In the genomic region with DNA sequence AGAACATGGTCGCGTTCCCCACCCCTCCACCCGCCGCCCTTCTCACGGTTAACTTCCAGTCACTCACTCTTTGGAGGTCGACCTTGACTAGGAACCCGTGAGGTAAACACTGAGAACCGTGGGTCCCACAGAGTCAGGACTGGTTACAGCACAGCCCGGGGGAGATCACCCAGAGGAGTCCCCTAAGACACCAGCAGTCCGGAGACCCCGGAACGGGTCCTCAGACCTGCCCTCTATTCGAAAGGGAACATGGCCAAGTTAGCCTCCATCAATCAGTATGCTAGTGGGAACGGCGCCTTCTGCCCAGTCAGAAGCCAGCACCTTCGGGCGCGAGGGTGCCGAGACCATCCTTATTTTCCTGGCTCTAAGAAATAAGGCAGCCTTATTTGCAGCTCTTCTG, we compare ENCODE assay signal across 8 mouse cellular contexts. TPM values are rescaled to one million over a fixed set of nuclear protein-coding genes. Genes with fewer than 3 reads are reported as not detected.
A peak's percentile ranks its signal among the peaks of the same experiment; 100 is the strongest.
DNase-seq lines count a peak whose midpoint lies in the region; ATAC-seq and TF ChIP-seq lines count a peak whose summit lies in the region.

No protein-coding gene starts in this region.

- no peak for DNase-seq in kidney, adult 9 months
- DNase-seq in embryonic facial prominence, embryonic 10.5 days (ENCODE audit: low spot score) = no peak
- DNase-seq in midbrain, postnatal 0 days (ENCODE audit: low spot score) = peak; percentile 21
- DNase-seq in embryo, embryonic 10.5 days (ENCODE audit: low spot score) = no peak
- no peak for DNase-seq in B cell, adult 2 months
- no peak for DNase-seq in layer of hippocampus, postnatal 25 days (ENCODE audit: extremely low spot score in 1 of 2, low spot score in 1 of 2)

- peak overlapping the region; percentile 97 for H3K9ac ChIP-seq in kidney, embryonic 16.5 days (replicated peaks; ENCODE audit: low read length)
- peak overlapping the region; percentile 77 for H3K9ac ChIP-seq in hindbrain, embryonic 15.5 days
- peak overlapping the region; percentile 89 for H3K9ac ChIP-seq in midbrain, postnatal 0 days (replicated peaks; ENCODE audit: low read length, poor library complexity, severe bottlenecking)

- peak overlapping the region; percentile 99 for H3K27ac ChIP-seq in kidney, embryonic 16.5 days (ENCODE audit: low read length)
- peak overlapping the region; percentile 96 for H3K27ac ChIP-seq in embryonic facial prominence, embryonic 10.5 days (replicated peaks)
- H3K27ac ChIP-seq in hindbrain, embryonic 15.5 days (replicated peaks) = peak overlapping the region; percentile 97
- H3K27ac ChIP-seq in midbrain, postnatal 0 days (ENCODE audit: low read depth, low read length) = peak overlapping the region; percentile 96

- under 1% methylated on average over 19 of the region's 19 CpGs for WGBS in kidney, embryonic 16.5 days
- 1% methylated on average over 19 of the region's 19 CpGs for WGBS in embryonic facial prominence, embryonic 10.5 days
- under 1% methylated on average over 19 of the region's 19 CpGs for WGBS in hindbrain, embryonic 15.5 days
- WGBS in midbrain, postnatal 0 days = under 1% methylated on average over 19 of the region's 19 CpGs

- peak; percentile 10; the same call in 1 of the 2 replicates for ATAC-seq in kidney, embryonic 16.5 days (ENCODE audit: low FRiP score, low TSS enrichment)
- ATAC-seq in hindbrain, embryonic 15.5 days (ENCODE audit: low FRiP score, low read depth) = peak; percentile 21; the same call in 1 of the 2 replicates
- ATAC-seq in midbrain, postnatal 0 days (ENCODE audit: low FRiP score) = peak; percentile 6; the same call in 1 of the 2 replicates

- peak overlapping the region; percentile 91 for H3K4me3 ChIP-seq in kidney, embryonic 16.5 days (ENCODE audit: low read length)
- peak overlapping the region; percentile 91 for H3K4me3 ChIP-seq in embryonic facial prominence, embryonic 10.5 days
- H3K4me3 ChIP-seq in hindbrain, embryonic 15.5 days = peak overlapping the region; percentile 82
- H3K4me3 ChIP-seq in midbrain, postnatal 0 days (ENCODE audit: low read depth, low read length) = peak overlapping the region; percentile 85

- H3K4me1 ChIP-seq in kidney, embryonic 16.5 days (ENCODE audit: insufficient read depth, low read length) = peaks cover 24% of the 10 kb centered on the region
- H3K4me1 ChIP-seq in embryonic facial prominence, embryonic 10.5 days = peaks cover 27% of the 10 kb centered on the region
- H3K4me1 ChIP-seq in hindbrain, embryonic 15.5 days (replicated peaks) = peaks cover 27% of the 10 kb centered on the region
- H3K4me1 ChIP-seq in midbrain, postnatal 0 days (ENCODE audit: insufficient read depth, low read length) = 0 out of 2 replicates have a peak, but pooled peaks cover 4% of the 10 kb centered on the region

- no peaks in the 10 kb centered on the region for H3K27me3 ChIP-seq in kidney, embryonic 16.5 days (ENCODE audit: insufficient read depth, low read length)
- H3K27me3 ChIP-seq in embryonic facial prominence, embryonic 10.5 days (replicated peaks; ENCODE audit: low read depth, poor library complexity, severe bottlenecking) = peaks cover 15% of the 10 kb centered on the region
- H3K27me3 ChIP-seq in hindbrain, embryonic 15.5 days = no peaks in the 10 kb centered on the region
- no peaks in the 10 kb centered on the region for H3K27me3 ChIP-seq in midbrain, postnatal 0 days (ENCODE audit: insufficient read depth, low read length)

- H3K36me3 ChIP-seq in kidney, embryonic 16.5 days (ENCODE audit: insufficient read depth, low read length) = peaks cover 30% of the 10 kb centered on the region
- H3K36me3 ChIP-seq in embryonic facial prominence, embryonic 10.5 days (replicated peaks) = peaks cover 43% of the 10 kb centered on the region
- peaks cover 35% of the 10 kb centered on the region for H3K36me3 ChIP-seq in hindbrain, embryonic 15.5 days
- H3K36me3 ChIP-seq in midbrain, postnatal 0 days (ENCODE audit: insufficient read depth, low read length) = peaks cover 17% of the 10 kb centered on the region

- TF ChIP-seq CTCF in midbrain, postnatal 0 days (IDR thresholded peaks at IDR 0.05) = no peak

- H3K4me2 ChIP-seq in kidney, embryonic 16.5 days (replicated peaks; ENCODE audit: low read depth, low read length) = peak overlapping the region; percentile 74
- peak overlapping the region; percentile 82 for H3K4me2 ChIP-seq in hindbrain, embryonic 15.5 days
- peak overlapping the region; percentile 91 for H3K4me2 ChIP-seq in midbrain, postnatal 0 days (ENCODE audit: low read depth, low read length, poor library complexity, severe bottlenecking)

- H3K9me3 ChIP-seq in kidney, embryonic 16.5 days (ENCODE audit: low read length) = no peaks in the 10 kb centered on the region
- H3K9me3 ChIP-seq in embryonic facial prominence, embryonic 10.5 days = no peaks in the 10 kb centered on the region
- H3K9me3 ChIP-seq in hindbrain, embryonic 15.5 days = no peaks in the 10 kb centered on the region
- H3K9me3 ChIP-seq in midbrain, postnatal 0 days (ENCODE audit: low read length) = no peaks in the 10 kb centered on the region

RNA-seq across cellular contexts. Expression of gene Dazap2, which starts 1.1 kb away (rescaled TPM):
- polyA plus RNA-seq in kidney, embryonic 16.5 days (2015; fragmentation: Nextera tagmentation; extraction: Ambion mirVana) = 262 and 290 TPM in 2 replicates
- 200 and 212 TPM in 2 replicates for polyA plus RNA-seq in embryonic facial prominence, embryonic 10.5 days (2016; fragmentation: Nextera tagmentation; extraction: Ambion mirVana)
- polyA plus RNA-seq in hindbrain, embryonic 15.5 days (2015; fragmentation: Nextera tagmentation; extraction: Ambion mirVana) = 125 and 130 TPM in 2 replicates
- 89.3 and 148 TPM in 2 replicates for total RNA-seq in midbrain, postnatal 0 days (2014; rRNA removed)
- 133 and 134 TPM in 2 replicates for polyA plus RNA-seq in midbrain, postnatal 0 days (2015; fragmentation: Nextera tagmentation; extraction: Ambion mirVana)
- total RNA-seq in layer of hippocampus, postnatal 25 days (2021) = 100 to 1,000 TPM; 116 to 120 TPM

RNA-seq across cellular contexts. Expression of gene Pou6f1, which starts 16.4 kb away (rescaled TPM):
- polyA plus RNA-seq in kidney, embryonic 16.5 days (2015; fragmentation: Nextera tagmentation; extraction: Ambion mirVana) = 10.1 and 10.2 TPM in 2 replicates
- 3.7 and 5.4 TPM in 2 replicates for polyA plus RNA-seq in embryonic facial prominence, embryonic 10.5 days (2016; fragmentation: Nextera tagmentation; extraction: Ambion mirVana)
- 35.0 and 38.1 TPM in 2 replicates for polyA plus RNA-seq in hindbrain, embryonic 15.5 days (2015; fragmentation: Nextera tagmentation; extraction: Ambion mirVana)
- 78.4 and 111 TPM in 2 replicates for total RNA-seq in midbrain, postnatal 0 days (2014; rRNA removed)
- polyA plus RNA-seq in midbrain, postnatal 0 days (2015; fragmentation: Nextera tagmentation; extraction: Ambion mirVana) = 26.7 and 30.6 TPM in 2 replicates
- 100 to 1,000 TPM in 1 of 2 experiments, 10 to 100 TPM in 1; 95.7 to 110 TPM for total RNA-seq in layer of hippocampus, postnatal 25 days (2021)

RNA-seq across cellular contexts. Expression of gene Smagp, which starts 20.5 kb away (rescaled TPM):
- polyA plus RNA-seq in kidney, embryonic 16.5 days (2015; fragmentation: Nextera tagmentation; extraction: Ambion mirVana) = 41.6 and 45.4 TPM in 2 replicates
- 4.9 and 7.3 TPM in 2 replicates for polyA plus RNA-seq in embryonic facial prominence, embryonic 10.5 days (2016; fragmentation: Nextera tagmentation; extraction: Ambion mirVana)
- polyA plus RNA-seq in hindbrain, embryonic 15.5 days (2015; fragmentation: Nextera tagmentation; extraction: Ambion mirVana) = 4.0 and 5.0 TPM in 2 replicates
- total RNA-seq in midbrain, postnatal 0 days (2014; rRNA removed) = 1.2 and 2.5 TPM in 2 replicates
- polyA plus RNA-seq in midbrain, postnatal 0 days (2015; fragmentation: Nextera tagmentation; extraction: Ambion mirVana) = 2.6 and 3.8 TPM in 2 replicates
- 1 to 10 TPM in 1 of 2 experiments, under 1 TPM in 1; 0.98 to 1.8 TPM for total RNA-seq in layer of hippocampus, postnatal 25 days (2021)

RNA-seq across cellular contexts. Expression of gene Bin2, which starts 53.1 kb away (rescaled TPM):
- 2.1 and 3.0 TPM in 2 replicates for polyA plus RNA-seq in kidney, embryonic 16.5 days (2015; fragmentation: Nextera tagmentation; extraction: Ambion mirVana)
- 2.1 and 4.0 TPM in 2 replicates for polyA plus RNA-seq in embryonic facial prominence, embryonic 10.5 days (2016; fragmentation: Nextera tagmentation; extraction: Ambion mirVana)
- polyA plus RNA-seq in hindbrain, embryonic 15.5 days (2015; fragmentation: Nextera tagmentation; extraction: Ambion mirVana) = 1.6 and 2.2 TPM in 2 replicates
- total RNA-seq in midbrain, postnatal 0 days (2014; rRNA removed) = 2.1 and 2.7 TPM in 2 replicates
- 1.2 TPM in 2 replicates for polyA plus RNA-seq in midbrain, postnatal 0 days (2015; fragmentation: Nextera tagmentation; extraction: Ambion mirVana)
- 1 to 10 TPM; 5.7 to 6.0 TPM for total RNA-seq in layer of hippocampus, postnatal 25 days (2021)
